Mouse (Mus musculus): ENCODE results near the gene Man1a2. TPM values are rescaled to one million over a fixed set of nuclear protein-coding genes. Genes with fewer than 3 reads are reported as not detected.

Man1a2 gene
- polyA plus RNA-seq, 1 experiment from 2014 or later = 39.1 TPM

DNA sequence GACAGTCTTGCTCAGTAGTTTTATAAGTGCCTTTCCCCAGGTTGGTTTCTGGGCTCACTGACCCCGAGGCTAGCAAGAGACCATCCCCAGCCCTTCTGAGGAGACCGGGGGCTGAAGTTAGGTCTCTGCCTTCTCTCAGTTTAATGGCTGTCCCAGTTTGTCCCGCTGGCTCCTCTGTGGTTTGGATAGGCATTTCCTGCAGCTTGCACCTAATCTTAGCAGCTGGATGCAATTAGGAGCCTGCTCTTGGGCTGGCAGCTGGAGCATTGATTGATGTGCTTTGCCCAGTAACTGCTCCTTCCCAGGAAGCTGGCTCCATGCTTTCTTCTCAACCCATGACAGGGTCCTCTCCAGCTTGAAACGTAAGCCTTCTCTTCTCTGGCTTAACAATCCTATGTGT is 26.2 kb upstream of the Man1a2 start:
- no peak overlapping the region for H3K27ac ChIP-seq (replicated peaks)
- no peaks in the 10 kb centered on the region for H3K36me3 ChIP-seq
- H3K4me3 ChIP-seq = no peak overlapping the region
- no peaks in the 10 kb centered on the region for H3K4me1 ChIP-seq
- H3K27me3 ChIP-seq = no peaks in the 10 kb centered on the region
- ATAC-seq (replicated peaks) = no peak
- H3K9me3 ChIP-seq = no peaks in the 10 kb centered on the region
- H3K9ac ChIP-seq (replicated peaks) = no peak overlapping the region
- H3K4me2 ChIP-seq (replicated peaks) = no peak overlapping the region
- 71% methylated on average over 4 of the region's 4 CpGs for WGBS

- no peak overlapping the region for H3K4me3 ChIP-seq
- no peak overlapping the region for H3K27ac ChIP-seq (replicated peaks)
- no peaks in the 10 kb centered on the region for H3K9me3 ChIP-seq
- WGBS = 88% methylated on average over 4 of the region's 4 CpGs
- no peak for ATAC-seq (replicated peaks)
- H3K27me3 ChIP-seq = no peaks in the 10 kb centered on the region
- H3K9ac ChIP-seq (replicated peaks) = no peak overlapping the region
- H3K4me1 ChIP-seq = peaks cover 13% of the 10 kb centered on the region; the same call in 1 of the 2 replicates
- no peak overlapping the region for H3K4me2 ChIP-seq (replicated peaks)
- H3K36me3 ChIP-seq = no peaks in the 10 kb centered on the region
These were observed 21.8 kb upstream of the Man1a2 start for GRCm38 (mm10) chr3:100707117-100707516.

DNA sequence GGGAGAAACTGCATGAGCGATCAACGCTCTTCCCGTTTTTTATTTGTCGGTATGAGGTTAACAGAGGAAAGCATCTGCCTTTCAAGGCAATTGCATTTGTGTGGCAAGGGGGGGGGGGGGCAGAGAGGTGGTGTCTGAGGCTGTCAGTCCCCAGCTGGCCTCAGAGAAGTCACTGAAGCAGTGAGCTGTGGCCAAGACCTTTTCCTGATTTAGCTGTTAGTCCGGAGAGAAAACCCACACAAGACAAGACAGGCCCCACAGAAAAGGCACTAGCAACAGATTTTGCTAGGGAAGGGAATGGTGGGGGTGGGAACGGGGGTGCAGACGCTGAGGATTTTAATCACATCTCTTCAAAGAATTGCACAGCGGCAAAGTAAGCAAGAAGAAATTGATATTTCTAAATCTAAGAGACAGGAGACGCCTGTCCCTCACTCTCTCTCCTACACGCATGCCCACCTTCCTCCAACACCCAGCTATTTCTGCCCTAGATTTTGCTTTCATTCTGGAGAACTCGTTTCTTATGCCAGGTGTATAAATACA is 19.9 kb upstream of the Man1a2 start:
- Histone ChIP-seq H3K9ac (replicated peaks) (no peak overlapping the region), H3K27ac (replicated peaks) (no peak overlapping the region), H3K4me1 (peaks cover 13% of the 10 kb centered on the region; the same call in 1 of the 2 replicates), H3K27me3 (no peaks in the 10 kb centered on the region), H3K9me3 (no peaks in the 10 kb centered on the region), H3K4me2 (replicated peaks) (no peak overlapping the region), H3K36me3 (no peaks in the 10 kb centered on the region), H3K4me3 (no peak overlapping the region)
- no peak for ATAC-seq (replicated peaks)
- 74% methylated on average over 11 of the region's 11 CpGs for WGBS

DNA sequence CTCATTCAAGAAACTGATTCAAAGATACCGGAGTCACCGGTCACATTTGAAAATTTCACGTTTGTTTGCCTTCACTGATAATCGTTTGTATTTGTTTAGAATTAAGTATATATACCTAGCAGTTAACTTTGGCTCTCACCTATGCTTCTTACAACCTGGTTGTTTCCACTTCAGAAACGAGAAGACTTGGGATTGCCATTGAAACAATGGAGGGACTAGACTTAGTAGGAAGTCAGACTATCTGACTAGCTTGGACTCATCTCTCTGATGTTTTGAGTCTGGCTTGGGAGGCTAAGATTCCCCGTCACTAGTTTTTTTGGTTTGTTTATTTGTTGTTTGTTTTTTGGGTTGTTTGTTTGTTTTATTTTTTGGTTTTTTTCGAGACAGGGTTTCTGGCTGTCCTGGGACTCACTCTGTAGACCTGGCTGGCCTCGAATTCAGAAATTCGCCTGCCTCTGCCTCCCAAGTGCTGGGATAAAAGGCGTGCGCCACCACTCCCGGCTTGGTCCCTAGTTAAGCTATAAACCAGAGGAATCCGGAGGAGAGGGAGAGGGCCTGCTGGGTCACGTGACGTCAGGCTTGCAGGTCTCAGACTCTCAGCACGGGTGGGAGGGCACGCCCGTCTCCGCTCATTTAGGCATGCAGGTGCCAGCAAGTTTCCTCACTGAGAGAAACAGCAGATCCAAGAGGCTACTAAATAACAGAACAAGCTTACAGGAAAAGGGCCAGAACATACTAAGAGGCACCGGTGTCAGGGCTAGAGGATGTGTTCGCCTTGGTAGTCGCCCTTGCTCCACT is 18.7 kb upstream of the Man1a2 start:
- H3K27me3 ChIP-seq = no peaks in the 10 kb centered on the region
- H3K4me2 ChIP-seq (replicated peaks) = no peak overlapping the region
- H3K9ac ChIP-seq (replicated peaks) = no peak overlapping the region
- H3K36me3 ChIP-seq = no peaks in the 10 kb centered on the region
- no peak overlapping the region for H3K27ac ChIP-seq (replicated peaks)
- ATAC-seq (replicated peaks) = no peak
- 81% methylated on average over 22 of the region's 22 CpGs for WGBS
- H3K4me1 ChIP-seq = peaks cover 13% of the 10 kb centered on the region; the same call in 1 of the 2 replicates
- no peak overlapping the region for H3K4me3 ChIP-seq
- no peaks in the 10 kb centered on the region for H3K9me3 ChIP-seq

- Histone ChIP-seq H3K9ac (replicated peaks) (no peak overlapping the region), H3K4me2 (replicated peaks) (no peak overlapping the region), H3K36me3 (no peaks in the 10 kb centered on the region), H3K4me3 (no peak overlapping the region), H3K27me3 (no peaks in the 10 kb centered on the region), H3K27ac (replicated peaks) (no peak overlapping the region), H3K9me3 (no peaks in the 10 kb centered on the region), H3K4me1 (peaks cover 13% of the 10 kb centered on the region; the same call in 1 of the 2 replicates)
- 15% methylated on average over 15 of the region's 15 CpGs for WGBS
- ATAC-seq (replicated peaks) = peak; percentile 70
These were observed 17.9 kb upstream of the Man1a2 start for GRCm38 (mm10) chr3:100702875-100703846.

- Histone ChIP-seq H3K9ac (replicated peaks) (no peak overlapping the region), H3K27ac (replicated peaks) (no peak overlapping the region), H3K4me1 (peaks cover 15% of the 10 kb centered on the region), H3K27me3 (no peaks in the 10 kb centered on the region), H3K4me2 (replicated peaks) (no peak overlapping the region), H3K4me3 (no peak overlapping the region), H3K9me3 (no peaks in the 10 kb centered on the region), H3K36me3 (no peaks in the 10 kb centered on the region)
- no peak for ATAC-seq (replicated peaks)
- WGBS = 91% methylated on average over 6 of the region's 6 CpGs
These were observed 3.4 kb upstream of the Man1a2 start for GRCm38 (mm10) chr3:100688747-100689146.

DNA sequence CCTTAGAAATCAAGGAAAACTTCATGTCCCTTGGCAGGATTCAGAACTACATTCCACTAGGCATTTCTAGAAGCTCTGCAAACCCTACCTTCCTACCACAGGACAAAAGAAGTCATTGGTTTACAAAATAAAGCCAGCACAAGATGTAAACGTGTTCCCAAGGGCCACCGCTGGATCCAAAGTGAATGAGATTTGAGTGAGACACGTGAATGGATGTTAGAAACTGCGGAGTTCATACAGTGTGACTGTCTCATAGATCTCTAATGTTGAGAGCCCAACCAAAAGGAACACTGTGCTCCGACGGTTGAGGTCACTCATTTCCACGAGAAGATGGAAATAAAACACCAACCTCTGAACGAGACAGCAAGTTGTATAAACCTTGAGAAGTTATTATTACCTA is 1.5 kb upstream of the Man1a2 start:
- no peak for ATAC-seq (replicated peaks)
- no peak overlapping the region for H3K4me3 ChIP-seq
- no peak overlapping the region for H3K9ac ChIP-seq (replicated peaks)
- H3K9me3 ChIP-seq = no peaks in the 10 kb centered on the region
- no peaks in the 10 kb centered on the region for H3K27me3 ChIP-seq
- no peaks in the 10 kb centered on the region for H3K36me3 ChIP-seq
- peaks cover 30% of the 10 kb centered on the region for H3K4me1 ChIP-seq
- no peak overlapping the region for H3K4me2 ChIP-seq (replicated peaks)
- 90% methylated on average over 8 of the region's 8 CpGs for WGBS
- no peak overlapping the region for H3K27ac ChIP-seq (replicated peaks)

DNA sequence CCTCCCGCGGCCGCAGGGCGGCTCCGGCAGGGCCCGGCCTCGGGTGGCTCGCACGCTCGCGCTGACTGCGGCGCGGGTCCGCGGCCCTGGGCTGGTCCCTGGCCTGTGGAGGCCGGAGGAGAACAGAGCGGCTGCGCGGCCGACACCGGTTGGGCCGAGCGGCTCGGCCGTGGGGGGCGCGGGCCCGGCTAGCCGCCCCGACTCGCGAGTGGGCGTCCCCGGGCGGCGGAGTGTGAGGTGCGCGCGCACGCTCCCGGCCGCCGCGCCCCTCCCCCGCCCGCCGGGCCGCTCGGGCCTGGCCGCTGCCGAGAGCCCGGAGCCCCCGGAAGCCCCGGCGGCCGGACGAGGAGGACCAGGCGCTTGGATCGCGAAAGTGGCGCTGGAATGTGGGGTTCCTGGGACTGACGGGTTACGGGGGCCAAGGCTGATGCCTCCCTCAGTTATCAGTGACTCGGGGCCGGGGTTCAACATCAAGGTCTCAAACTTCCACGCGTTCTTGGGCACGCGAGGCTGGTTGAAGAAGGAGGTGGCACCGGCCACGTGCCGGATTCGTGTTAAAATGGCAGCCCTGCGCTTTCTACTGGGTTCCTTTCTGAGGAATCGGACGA is 564 bp upstream of the Man1a2 start:
- no peaks in the 10 kb centered on the region for H3K27me3 ChIP-seq
- WGBS = under 1% methylated on average over 34 of the region's 77 CpGs
- H3K4me1 ChIP-seq = peaks cover 37% of the 10 kb centered on the region
- H3K9ac ChIP-seq (replicated peaks) = peak overlapping the region; percentile 88
- peak overlapping the region; percentile 93 for H3K4me2 ChIP-seq (replicated peaks)
- H3K4me3 ChIP-seq = peak overlapping the region; percentile 81
- peak overlapping the region; percentile 97 for H3K27ac ChIP-seq (replicated peaks)
- H3K36me3 ChIP-seq = no peaks in the 10 kb centered on the region
- no peaks in the 10 kb centered on the region for H3K9me3 ChIP-seq
- ATAC-seq (replicated peaks) = peak; percentile 91; the same call in 1 of the 2 replicates

GRCm38 (mm10) chr3:100684234-100684975 is 898 bp downstream of the Man1a2 start:
- H3K27ac ChIP-seq (replicated peaks) = peak overlapping the region; percentile 97
- H3K4me1 ChIP-seq = peaks cover 37% of the 10 kb centered on the region
- no peak for ATAC-seq (replicated peaks)
- no peaks in the 10 kb centered on the region for H3K27me3 ChIP-seq
- H3K9me3 ChIP-seq = no peaks in the 10 kb centered on the region
- peak overlapping the region; percentile 93 for H3K4me2 ChIP-seq (replicated peaks)
- no peaks in the 10 kb centered on the region for H3K36me3 ChIP-seq
- peak overlapping the region; percentile 88 for H3K9ac ChIP-seq (replicated peaks)
- peak overlapping the region; percentile 81 for H3K4me3 ChIP-seq
- WGBS = under 1% methylated on average over 25 of the region's 25 CpGs

GRCm38 (mm10) chr3:100682841-100683240 is 2.5 kb downstream of the Man1a2 start:
- H3K27me3 ChIP-seq = no peaks in the 10 kb centered on the region
- peak overlapping the region; percentile 93 for H3K4me2 ChIP-seq (replicated peaks)
- whole genome bisulfite sequencing = 11% methylated on average over 3 of the region's 3 CpGs
- peak overlapping the region; percentile 29 for H3K4me3 ChIP-seq
- ATAC-seq (replicated peaks) = no peak
- H3K27ac ChIP-seq (replicated peaks) = no peak overlapping the region
- H3K36me3 ChIP-seq = no peaks in the 10 kb centered on the region
- peak overlapping the region; percentile 5; the same call in 1 of the 2 replicates for H3K9ac ChIP-seq (replicated peaks)
- no peaks in the 10 kb centered on the region for H3K9me3 ChIP-seq
- H3K4me1 ChIP-seq = peaks cover 37% of the 10 kb centered on the region

DNA sequence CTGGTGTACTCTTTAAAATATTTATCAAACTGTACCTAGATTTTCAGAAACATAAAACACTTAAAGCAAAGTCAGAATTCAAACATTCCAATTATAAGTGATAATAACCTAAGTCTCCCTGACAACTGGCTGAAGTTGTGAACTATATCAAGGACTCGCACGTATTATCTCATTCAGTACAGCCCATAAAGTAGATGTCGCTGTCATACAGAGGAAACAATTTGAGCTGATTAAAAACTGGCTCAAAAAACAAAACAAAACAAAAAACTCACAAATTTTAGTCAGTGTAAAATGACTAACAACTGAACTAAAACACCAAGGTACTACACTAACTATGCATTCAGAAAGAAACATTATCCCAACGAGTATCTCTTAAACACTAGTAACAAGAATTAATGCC is 3.0 kb downstream of the Man1a2 start:
- 38% methylated on average over 4 of the region's 4 CpGs for WGBS
- Histone ChIP-seq H3K4me1 (peaks cover 37% of the 10 kb centered on the region), H3K4me3 (peak overlapping the region; percentile 29), H3K4me2 (replicated peaks) (peak overlapping the region; percentile 93), H3K27me3 (no peaks in the 10 kb centered on the region), H3K36me3 (no peaks in the 10 kb centered on the region), H3K9me3 (no peaks in the 10 kb centered on the region), H3K9ac (replicated peaks) (no peak overlapping the region), H3K27ac (replicated peaks) (no peak overlapping the region)
- no peak for ATAC-seq (replicated peaks)
